Mouse (Mus musculus) myocyte (in vitro differentiated cells): ENCODE data around the gene Gpc1.

Experiments
- E2F4 ChIP-seq: IDR thresholded peaks from one replicate; pipeline ENCODE4 v1.6.1; 2011; ENCODE audit warnings: mild to moderate bottlenecking, control low read depth, moderate library complexity; ENCODE audit not compliant: insufficient read depth
- POLR2A ChIP-seq: IDR thresholded peaks from one replicate; pipeline ENCODE4 v1.6.1; 2011; ENCODE audit warnings: low read depth, mild to moderate bottlenecking, control low read depth, moderate library complexity; ENCODE audit not compliant: insufficient read length
- TCF12 ChIP-seq: IDR thresholded peaks from one replicate; pipeline ENCODE4 v1.6.1; 2011; ENCODE audit warnings: mild to moderate bottlenecking, control low read depth; ENCODE audit not compliant: poor library complexity, insufficient read depth, severe bottlenecking
- USF1 ChIP-seq: IDR thresholded peaks from one replicate; pipeline ENCODE4 v1.6.1; 2011; ENCODE audit warnings: low read depth, mild to moderate bottlenecking, control low read depth, moderate library complexity

GRCm38 (mm10) chr1:92888901-92889655 lies 57.6 kb downstream of the Gpc1 start:
- TF ChIP-seq USF1 (no peak), POLR2A (no peak), E2F4 (no peak), TCF12 (no peak)
